Mouse (Mus musculus) MEL (cell line): ENCODE measurements at regions not wholly inside any gene's neighbourhood (a gene's known extent, or its start where the extent isn't known, plus 50 kb on each side); places are given as distances from the start of the nearest gene placed in this dataset.

ENCODE experiments used
- CHD1 ChIP-seq: IDR thresholded peaks from 2 replicates; pipeline ENCODE4 v1.6.1; 2012; ENCODE audit warnings: low read depth, mild to moderate bottlenecking, inconsistent platforms, low read length, improper control_type of control experiment
- CHD2 ChIP-seq: IDR thresholded peaks from 2 replicates; pipeline ENCODE4 v1.6.1; 2011; ENCODE audit warnings: low read length, improper control_type of control experiment
- CTCF ChIP-seq, 3 experiments: IDR thresholded peaks in 2 of 3; conservative IDR thresholded peaks in 1 of 3; 2 replicates each; pipeline ENCODE4 v1.5.1; 2011 to 2012; ENCODE audit warnings: low read length in 3 of 3, low read depth in 2 of 3, mild to moderate bottlenecking in 2 of 3, improper control_type of control experiment in 1 of 3, inconsistent platforms in 1 of 3, mixed read lengths in 1 of 3, moderate library complexity in 1 of 3; ENCODE audit not compliant: control insufficient read depth in 1 of 3, insufficient read depth in 1 of 3, poor library complexity in 1 of 3, severe bottlenecking in 1 of 3
- E2F4 ChIP-seq: IDR thresholded peaks from 2 replicates; pipeline ENCODE4 v1.6.1; 2011; ENCODE audit warnings: low read depth, low read length, improper control_type of control experiment, borderline replicate concordance
- ELF1 ChIP-seq: IDR thresholded peaks from 2 replicates; pipeline ENCODE4 v1.6.1; 2014; ENCODE audit warnings: low read depth, mild to moderate bottlenecking, inconsistent platforms, low read length, improper control_type of control experiment, moderate library complexity
- MYB ChIP-seq: IDR thresholded peaks from 2 replicates; pipeline ENCODE4 v1.6.1; 2011; ENCODE audit warnings: mild to moderate bottlenecking, low read depth, low read length, improper control_type of control experiment
- MYC ChIP-seq: IDR thresholded peaks from 2 replicates; pipeline ENCODE4 v1.6.1; 2011; ENCODE audit warnings: low read depth, mild to moderate bottlenecking, low read length, improper control_type of control experiment, moderate library complexity
- POLR2A ChIP-seq, 2 experiments: IDR thresholded peaks; 2 replicates each; pipeline ENCODE4 v1.6.1; 2011 to 2012; ENCODE audit warnings: low read length in 2 of 2, mild to moderate bottlenecking in 2 of 2, control low read depth in 1 of 2, improper control_type of control experiment in 1 of 2, low read depth in 1 of 2, moderate library complexity in 1 of 2; ENCODE audit not compliant: control insufficient read depth in 1 of 2, insufficient read depth in 1 of 2, poor library complexity in 1 of 2
- POLR2AphosphoS2 ChIP-seq: IDR thresholded peaks from 2 replicates; pipeline ENCODE4 v1.6.1; 2011; ENCODE audit warnings: low read length, improper control_type of control experiment
- SIN3A ChIP-seq: IDR thresholded peaks from 2 replicates; pipeline ENCODE4 v1.6.1; 2012; ENCODE audit warnings: low read length, improper control_type of control experiment, inconsistent platforms
- USF1 ChIP-seq: IDR thresholded peaks from 2 replicates; pipeline ENCODE4 v1.6.1; 2014; ENCODE audit warnings: low read depth, mild to moderate bottlenecking, inconsistent platforms, low read length, improper control_type of control experiment, moderate library complexity

GRCm38 (mm10) chr12:59969948-59970347, 750.4 kb upstream of the Fbxo33 start:
- no peak for TF ChIP-seq CHD1
- TF ChIP-seq POLR2A (IDR thresholded peaks at IDR 0.05; ENCODE audit: control insufficient read depth in 1 of 2, insufficient read depth in 1 of 2, low read depth in 1 of 2, low read length in 2 of 2, poor library complexity in 1 of 2): no peak
- no peak for TF ChIP-seq SIN3A
- no peak for TF ChIP-seq USF1
- TF ChIP-seq MYB: no peak
- TF ChIP-seq CTCF (IDR thresholded peaks at IDR 0.05 in 2 of 3, conservative IDR thresholded peaks at IDR 0.05 in 1 of 3; ENCODE audit: control insufficient read depth in 1 of 3, insufficient read depth in 1 of 3, low read depth in 2 of 3, low read length in 3 of 3, poor library complexity in 1 of 3, severe bottlenecking in 1 of 3): no peak
- TF ChIP-seq E2F4: no peak
- TF ChIP-seq POLR2AphosphoS2: no peak
- no peak for TF ChIP-seq CHD2
- TF ChIP-seq MYC: no peak
- no peak for TF ChIP-seq ELF1
